ENCODE assay signal across 27 mouse cellular contexts in genomic region chr5:101767486-101767885, GRCm38 (mm10). TPM values are rescaled to one million over a fixed set of nuclear protein-coding genes. Genes with fewer than 3 reads are reported as not detected.
DNase-seq lines count a peak whose midpoint lies in the region; ATAC-seq and TF ChIP-seq lines count a peak whose summit lies in the region.
"Had no signal": no experiment of that assay in that cellular context is flagged by ENCODE, and none has a peak within 500 bp of the region (broad histone marks: within the 10 kb centered on the region; RNA-seq: fewer than 3 reads in every experiment).

No protein-coding gene starts in this region.

- H3K27ac ChIP-seq in liver, postnatal 0 days (ENCODE audit: low read depth), result no peak overlapping the region
- no peak overlapping the region for H3K27ac ChIP-seq in embryonic facial prominence, embryonic 10.5 days (replicated peaks)
- peak overlapping the region; percentile 96 for H3K27ac ChIP-seq in small intestine, adult 2 months (ENCODE audit: insufficient read depth, low read depth, low read length)
- H3K27ac ChIP-seq: gastrocnemius, adult 2 months; heart, embryonic 13.5 days; hindbrain, embryonic 10.5 days; hindbrain, embryonic 15.5 days; limb, embryonic 12.5 days; midbrain, embryonic 12.5 days had no signal

- no peak for TF ChIP-seq POLR2A in small intestine, adult 2 months (IDR thresholded peaks at IDR 0.05; ENCODE audit: low read depth, low read length)

- H3K4me1 ChIP-seq in liver, postnatal 0 days (ENCODE audit: insufficient read depth), result peaks cover 4% of the 10 kb centered on the region; the same call in 1 of the 2 replicates
- H3K4me1 ChIP-seq in embryonic facial prominence, embryonic 10.5 days, result peaks cover 25% of the 10 kb centered on the region
- H3K4me1 ChIP-seq in small intestine, adult 2 months (ENCODE audit: control insufficient read depth, insufficient read depth, insufficient read length, low read length), result peaks cover 28% of the 10 kb centered on the region

- TF ChIP-seq CTCF in liver, postnatal 0 days (IDR thresholded peaks at IDR 0.05; ENCODE audit: low read depth), result no peak
- no peak for TF ChIP-seq CTCF in small intestine, adult 2 months (IDR thresholded peaks at IDR 0.05; ENCODE audit: extremely low read depth, insufficient read length, insufficient replicate concordance, low read depth, low read length)

- no peak for TF ChIP-seq EP300 in liver, postnatal 0 days (IDR thresholded peaks at IDR 0.05; ENCODE audit: low read depth)

- no peak overlapping the region for H3K4me2 ChIP-seq in liver, postnatal 0 days (ENCODE audit: low read depth, low read length)
- H3K4me2 ChIP-seq: heart, embryonic 13.5 days; liver, embryonic 11.5 days; midbrain, embryonic 12.5 days had no signal

- no peak for ATAC-seq in liver, postnatal 0 days
- no peak for ATAC-seq in granulocyte monocyte progenitor cell, adult 5-6 weeks (replicated peaks; ENCODE audit: poor library complexity, severe bottlenecking)
- ATAC-seq: CD4-positive, CD25-positive, alpha-beta regulatory T cell, adult 4 months; forebrain, embryonic 16.5 days; inflammation-experienced regulatory T-cells, adult 6 months had no signal

- no peaks in the 10 kb centered on the region for H3K9me3 ChIP-seq in liver, postnatal 0 days (ENCODE audit: low read length)
- no peaks in the 10 kb centered on the region for H3K9me3 ChIP-seq in embryonic facial prominence, embryonic 10.5 days
- H3K9me3 ChIP-seq: heart, embryonic 13.5 days; hindbrain, embryonic 10.5 days; hindbrain, embryonic 15.5 days; limb, embryonic 12.5 days; midbrain, embryonic 12.5 days had no signal

- H3K9ac ChIP-seq in liver, postnatal 0 days (replicated peaks), result no peak overlapping the region
- H3K9ac ChIP-seq: heart, embryonic 13.5 days; hindbrain, embryonic 15.5 days; limb, embryonic 12.5 days; midbrain, embryonic 12.5 days had no signal

- H3K36me3 ChIP-seq in liver, postnatal 0 days (replicated peaks; ENCODE audit: insufficient read depth, low read length), result no peaks in the 10 kb centered on the region
- no peaks in the 10 kb centered on the region for H3K36me3 ChIP-seq in embryonic facial prominence, embryonic 10.5 days (replicated peaks)
- no peaks in the 10 kb centered on the region for H3K36me3 ChIP-seq in small intestine, adult 2 months (ENCODE audit: control insufficient read depth, insufficient read depth, low read length)
- H3K36me3 ChIP-seq: heart, embryonic 13.5 days; hindbrain, embryonic 10.5 days; hindbrain, embryonic 15.5 days; limb, embryonic 12.5 days; midbrain, embryonic 12.5 days had no signal

- peak; percentile 7 for DNase-seq in liver, postnatal 0 days
- DNase-seq in liver (no peak), ES-CJ7 (ENCODE audit: low read depth, low spot score) (peak; percentile 39)
- peak; percentile 7 for DNase-seq in embryonic facial prominence, embryonic 10.5 days (ENCODE audit: low spot score)
- no peak for DNase-seq in cerebellum, adult 9-11 months
- DNase-seq: adrenal gland, postnatal 10 days; cerebellum, adult 8-10 months; gastrocnemius, adult 2 months; gastrocnemius, postnatal 36 days; heart, postnatal 10 days; kidney, adult 9 months; lung, postnatal 4 days; thymus, adult 18-20 months; thymus, postnatal 25 days had no signal

- H3K27me3 ChIP-seq in liver, postnatal 0 days (ENCODE audit: insufficient read depth, low read length), result peaks cover 76% of the 10 kb centered on the region
- peaks cover 76% of the 10 kb centered on the region for H3K27me3 ChIP-seq in embryonic facial prominence, embryonic 10.5 days (replicated peaks; ENCODE audit: low read depth, poor library complexity, severe bottlenecking)
- H3K27me3 ChIP-seq in small intestine, adult 2 months (ENCODE audit: control insufficient read depth, insufficient read depth, low read length), result no peaks in the 10 kb centered on the region

- 69% methylated on average over 6 of the region's 6 CpGs for WGBS in liver, postnatal 0 days (ENCODE audit: insufficient replicate concordance)
- WGBS in embryonic facial prominence, embryonic 10.5 days, result 75% methylated on average over 6 of the region's 6 CpGs
- 51% methylated on average over 6 of the region's 6 CpGs for WGBS in small intestine, adult 2 months

- no peak overlapping the region for H3K4me3 ChIP-seq in liver, postnatal 0 days (ENCODE audit: low read depth, low read length)
- H3K4me3 ChIP-seq in embryonic facial prominence, embryonic 10.5 days, result no peak overlapping the region
- peak overlapping the region; percentile 23; the same call in 1 of the 2 replicates for H3K4me3 ChIP-seq in small intestine, adult 2 months (ENCODE audit: low read depth, low read length)
- H3K4me3 ChIP-seq: erythroblast, embryonic 14.5 days; heart, embryonic 13.5 days; hindbrain, embryonic 10.5 days; hindbrain, embryonic 15.5 days; limb, embryonic 12.5 days; megakaryocyte, embryonic 14.5 days; midbrain, embryonic 12.5 days had no signal

RNA-seq across cellular contexts. Expression of gene Cds1, which starts 2.6 kb away (rescaled TPM):
- polyA plus RNA-seq in liver, postnatal 0 days (2015; fragmentation: Nextera tagmentation; extraction: Ambion mirVana), result 0.39 and 0.44 TPM in 2 replicates
- polyA plus RNA-seq in embryonic facial prominence, embryonic 10.5 days (2016; fragmentation: Nextera tagmentation; extraction: Ambion mirVana), result 0.74 and 0.78 TPM in 2 replicates
- 39.8 and 112 TPM in 2 replicates for polyA plus RNA-seq in small intestine, adult 2 months (2012; rRNA removed)
- 7.9 and 13.3 TPM in 2 replicates for total RNA-seq in granulocyte monocyte progenitor cell, adult 5-6 weeks (2014; fragmentation: Nextera tagmentation)
- 5.8 and 8.8 TPM in 2 replicates for total RNA-seq in granulocyte monocyte progenitor cell, adult 5-6 weeks (2017)
- polyA plus RNA-seq: CD4-positive, CD25-positive, alpha-beta regulatory T cell, adult 4 months; erythroblast, embryonic 14.5 days; inflammation-experienced regulatory T-cells, adult 6 months had no signal

Comparison
In these comparisons a context has a peak if more than half of its experiments do, and no peak if none do; other contexts are left out.
1. DNase-seq: peak in liver, postnatal 0 days (single experiment), ES-CJ7 (single experiment) and embryonic facial prominence, embryonic 10.5 days (single experiment); none in liver (single experiment) and cerebellum, adult 9-11 months (single experiment).
2. RNA of gene Cds1, which starts 2.6 kb away (polyA plus RNA-seq): 39.8 to 112 TPM in small intestine, adult 2 months; 0.74 to 0.78 TPM in embryonic facial prominence, embryonic 10.5 days and 0.39 to 0.44 TPM in liver, postnatal 0 days; every median in the first group is over 10 times any median in the second.